Mouse (Mus musculus): ENCODE measurements around the gene Abcd3. TPM values are rescaled to one million over a fixed set of nuclear protein-coding genes. Genes with fewer than 3 reads are reported as not detected.

The Abcd3 gene
- polyA plus RNA-seq, 1 experiment from 2014 or later: 60.1 TPM

- WGBS: 78% methylated on average over 9 of the region's 9 CpGs
- H3K27ac ChIP-seq: no peak overlapping the region
- H3K4me3 ChIP-seq: no peak overlapping the region
- no peaks in the 10 kb centered on the region for H3K36me3 ChIP-seq (ENCODE audit: poor library complexity, severe bottlenecking)
- no peaks in the 10 kb centered on the region for H3K9me3 ChIP-seq (replicated peaks)
- ATAC-seq: no peak
- H3K4me1 ChIP-seq: no peaks in the 10 kb centered on the region
- no peak overlapping the region for H3K9ac ChIP-seq
- H3K27me3 ChIP-seq: no peaks in the 10 kb centered on the region
- H3K4me2 ChIP-seq: no peak overlapping the region
These were observed 26.4 kb upstream of the Abcd3 start for GRCm38 (mm10) chr3:121841412-121842014.

GRCm38 (mm10) chr3:121840351-121840750 is 25.2 kb upstream of the Abcd3 start:
- no peak for ATAC-seq
- Histone ChIP-seq H3K27ac (no peak overlapping the region), H3K4me1 (no peaks in the 10 kb centered on the region), H3K36me3 (ENCODE audit: poor library complexity, severe bottlenecking) (no peaks in the 10 kb centered on the region), H3K27me3 (no peaks in the 10 kb centered on the region), H3K4me2 (no peak overlapping the region), H3K9ac (no peak overlapping the region), H3K9me3 (replicated peaks) (no peaks in the 10 kb centered on the region), H3K4me3 (no peak overlapping the region)
- 98% methylated on average over 8 of the region's 8 CpGs for WGBS

GRCm38 (mm10) chr3:121834732-121835131 is 19.6 kb upstream of the Abcd3 start:
- H3K27ac ChIP-seq: no peak overlapping the region
- no peaks in the 10 kb centered on the region for H3K27me3 ChIP-seq
- H3K4me3 ChIP-seq: no peak overlapping the region
- no peak overlapping the region for H3K9ac ChIP-seq
- H3K4me1 ChIP-seq: no peaks in the 10 kb centered on the region
- H3K36me3 ChIP-seq (ENCODE audit: poor library complexity, severe bottlenecking): no peaks in the 10 kb centered on the region
- no peak overlapping the region for H3K4me2 ChIP-seq
- ATAC-seq: no peak
- 81% methylated on average over 2 of the region's 2 CpGs for WGBS
- no peaks in the 10 kb centered on the region for H3K9me3 ChIP-seq (replicated peaks)

GRCm38 (mm10) chr3:121834250-121834649 is 19.1 kb upstream of the Abcd3 start:
- Histone ChIP-seq H3K4me3 (no peak overlapping the region), H3K9ac (no peak overlapping the region), H3K27me3 (no peaks in the 10 kb centered on the region), H3K9me3 (replicated peaks) (no peaks in the 10 kb centered on the region), H3K4me1 (no peaks in the 10 kb centered on the region), H3K27ac (no peak overlapping the region), H3K36me3 (ENCODE audit: poor library complexity, severe bottlenecking) (no peaks in the 10 kb centered on the region), H3K4me2 (no peak overlapping the region)
- WGBS: 87% methylated on average over 4 of the region's 4 CpGs
- no peak for ATAC-seq

- Histone ChIP-seq H3K27ac (no peak overlapping the region), H3K9me3 (replicated peaks) (no peaks in the 10 kb centered on the region), H3K9ac (no peak overlapping the region), H3K4me3 (no peak overlapping the region), H3K4me1 (no peaks in the 10 kb centered on the region), H3K4me2 (no peak overlapping the region), H3K27me3 (no peaks in the 10 kb centered on the region), H3K36me3 (ENCODE audit: poor library complexity, severe bottlenecking) (no peaks in the 10 kb centered on the region)
- ATAC-seq: no peak
- WGBS: 84% methylated on average over 1 of the region's 1 CpGs
These were observed 10.0 kb upstream of the Abcd3 start for GRCm38 (mm10) chr3:121825092-121825491.

- Histone ChIP-seq H3K36me3 (ENCODE audit: poor library complexity, severe bottlenecking) (no peaks in the 10 kb centered on the region), H3K9me3 (replicated peaks) (no peaks in the 10 kb centered on the region), H3K4me2 (no peak overlapping the region), H3K9ac (no peak overlapping the region), H3K4me3 (no peak overlapping the region), H3K27ac (no peak overlapping the region), H3K27me3 (no peaks in the 10 kb centered on the region), H3K4me1 (0 out of 2 replicates have a peak, but pooled peaks cover 4% of the 10 kb centered on the region)
- no peak for ATAC-seq
- WGBS: 90% methylated on average over 1 of the region's 1 CpGs
These were observed 9.2 kb upstream of the Abcd3 start for GRCm38 (mm10) chr3:121824319-121824718.

- H3K27me3 ChIP-seq: no peaks in the 10 kb centered on the region
- H3K36me3 ChIP-seq (ENCODE audit: poor library complexity, severe bottlenecking): no peaks in the 10 kb centered on the region
- no peak overlapping the region for H3K27ac ChIP-seq
- no peak for ATAC-seq
- H3K4me3 ChIP-seq: no peak overlapping the region
- 0 out of 2 replicates have a peak, but pooled peaks cover 4% of the 10 kb centered on the region for H3K4me1 ChIP-seq
- no peak overlapping the region for H3K9ac ChIP-seq
- WGBS: 80% methylated on average over 5 of the region's 5 CpGs
- no peaks in the 10 kb centered on the region for H3K9me3 ChIP-seq (replicated peaks)
- H3K4me2 ChIP-seq: no peak overlapping the region
These were observed 7.5 kb upstream of the Abcd3 start for GRCm38 (mm10) chr3:121822643-121823042.

- no peaks in the 10 kb centered on the region for H3K27me3 ChIP-seq
- 0 out of 2 replicates have a peak, but pooled peaks cover 4% of the 10 kb centered on the region for H3K4me1 ChIP-seq
- H3K9ac ChIP-seq: no peak overlapping the region
- no peaks in the 10 kb centered on the region for H3K9me3 ChIP-seq (replicated peaks)
- H3K27ac ChIP-seq: no peak overlapping the region
- no peak for ATAC-seq
- WGBS: 93% methylated on average over 8 of the region's 8 CpGs
- H3K4me3 ChIP-seq: no peak overlapping the region
- no peak overlapping the region for H3K4me2 ChIP-seq
- no peaks in the 10 kb centered on the region for H3K36me3 ChIP-seq (ENCODE audit: poor library complexity, severe bottlenecking)
These were observed 6.5 kb upstream of the Abcd3 start for GRCm38 (mm10) chr3:121821559-121822143.

GRCm38 (mm10) chr3:121819693-121820200 is 4.6 kb upstream of the Abcd3 start:
- no peak for ATAC-seq
- 86% methylated on average over 3 of the region's 3 CpGs for WGBS
- Histone ChIP-seq H3K27me3 (no peaks in the 10 kb centered on the region), H3K9me3 (replicated peaks) (no peaks in the 10 kb centered on the region), H3K4me2 (no peak overlapping the region), H3K4me3 (no peak overlapping the region), H3K27ac (no peak overlapping the region), H3K36me3 (ENCODE audit: poor library complexity, severe bottlenecking) (no peaks in the 10 kb centered on the region), H3K9ac (no peak overlapping the region), H3K4me1 (peaks cover 11% of the 10 kb centered on the region; the same call in 1 of the 2 replicates)

GRCm38 (mm10) chr3:121818736-121819396 is 3.8 kb upstream of the Abcd3 start:
- Histone ChIP-seq H3K9me3 (replicated peaks) (no peaks in the 10 kb centered on the region), H3K4me3 (no peak overlapping the region), H3K4me2 (no peak overlapping the region), H3K36me3 (ENCODE audit: poor library complexity, severe bottlenecking) (no peaks in the 10 kb centered on the region), H3K9ac (no peak overlapping the region), H3K4me1 (peaks cover 17% of the 10 kb centered on the region), H3K27me3 (no peaks in the 10 kb centered on the region), H3K27ac (no peak overlapping the region)
- 85% methylated on average over 10 of the region's 10 CpGs for WGBS
- ATAC-seq: no peak

GRCm38 (mm10) chr3:121815549-121816235 is 590 bp upstream of the Abcd3 start:
- H3K36me3 ChIP-seq (ENCODE audit: poor library complexity, severe bottlenecking): no peaks in the 10 kb centered on the region
- H3K27ac ChIP-seq: peak overlapping the region; percentile 97
- H3K4me1 ChIP-seq: peaks cover 21% of the 10 kb centered on the region
- WGBS: 9% methylated on average over 16 of the region's 16 CpGs
- ATAC-seq: no peak
- no peaks in the 10 kb centered on the region for H3K27me3 ChIP-seq
- peak overlapping the region; percentile 81 for H3K4me3 ChIP-seq
- peak overlapping the region; percentile 73 for H3K4me2 ChIP-seq
- H3K9ac ChIP-seq: peak overlapping the region; percentile 91
- H3K9me3 ChIP-seq (replicated peaks): no peaks in the 10 kb centered on the region

GRCm38 (mm10) chr3:121814413-121814864 is 663 bp downstream of the Abcd3 start:
- Histone ChIP-seq H3K36me3 (ENCODE audit: poor library complexity, severe bottlenecking) (no peaks in the 10 kb centered on the region), H3K27ac (peak overlapping the region; percentile 97), H3K4me2 (peak overlapping the region; percentile 73), H3K9ac (peak overlapping the region; percentile 91), H3K4me1 (peaks cover 27% of the 10 kb centered on the region), H3K4me3 (peak overlapping the region; percentile 81), H3K27me3 (no peaks in the 10 kb centered on the region), H3K9me3 (replicated peaks) (no peaks in the 10 kb centered on the region)
- ATAC-seq: no peak
- WGBS: under 1% methylated on average over 27 of the region's 28 CpGs

All from forebrain, embryonic 13.5 days (tissue).